Mouse (Mus musculus) limb, embryonic 11.5 days (tissue): ENCODE data around the gene Ptger1. TPM values are rescaled to one million over a fixed set of nuclear protein-coding genes. Genes with fewer than 3 reads are reported as not detected.

Experiments used
- ATAC-seq: fragments of 200-750 bp; cut with Nextera tagmentation; 2 replicates; pipeline ENCODE4 v1.8.0; 2017; ENCODE audit warnings: low read depth; ENCODE audit not compliant: insufficient number of reproducible peaks, low FRiP score, low TSS enrichment
- DNase-seq: peaks from one replicate; pipeline ENCODE4 v3.0.0-alpha.2; 2015; ENCODE audit warnings: low spot score
- H3K27ac ChIP-seq: fragments of 300-500 bp; sonication (generic); replicated peaks from 2 replicates; pipeline ENCODE4 v1.5.1; 2014; ENCODE audit warnings: low read depth, mild to moderate bottlenecking, low read length
- H3K27me3 ChIP-seq: fragments of 300-500 bp; sonication (generic); 2 replicates; pipeline ENCODE4 v1.6.1; 2014; ENCODE audit warnings: mild to moderate bottlenecking, low read length, mixed read lengths; ENCODE audit not compliant: control insufficient read depth, insufficient read depth
- H3K36me3 ChIP-seq: fragments of 300-500 bp; sonication (generic); 2 replicates; pipeline ENCODE4 v1.6.1; 2014; ENCODE audit warnings: mild to moderate bottlenecking, low read length, moderate library complexity, mixed read lengths; ENCODE audit not compliant: control insufficient read depth, insufficient read depth
- H3K4me1 ChIP-seq: fragments of 300-500 bp; sonication (generic); 2 replicates; pipeline ENCODE4 v1.6.1; 2014; ENCODE audit warnings: low read length, mixed read lengths; ENCODE audit not compliant: control insufficient read depth, insufficient read depth
- H3K4me2 ChIP-seq: fragments of 300-500 bp; sonication (generic); 2 replicates; pipeline ENCODE4 v1.6.1; 2014; ENCODE audit warnings: low read depth, mild to moderate bottlenecking, moderate library complexity; ENCODE audit not compliant: severe bottlenecking
- H3K4me3 ChIP-seq: fragments of 300-500 bp; sonication (generic); 2 replicates; pipeline ENCODE4 v1.5.1; 2014; ENCODE audit warnings: low read depth, low read length
- H3K9ac ChIP-seq: fragments of 300-500 bp; sonication (generic); 2 replicates; pipeline ENCODE4 v1.6.1; 2014; ENCODE audit warnings: mild to moderate bottlenecking, low read length
- H3K9me3 ChIP-seq: fragments of 300-500 bp; sonication (generic); 2 replicates; pipeline ENCODE4 v1.6.1; 2016; ENCODE audit warnings: low read length; ENCODE audit not compliant: control insufficient read depth
- WGBS: fragments of 180-500 bp; shearing (Covaris S2); extraction: QIAGEN DNeasy Blood & Tissue Kit; methylation state at CpG from one replicate; pipeline ENCODE4 v1.1.7; 2014; 5-methylcytosine and 5-hydroxymethylcytosine counted together
- polyA plus RNA-seq: library from polyadenylated mRNA; unstranded; fragments of >200 nt; fragmentation: Nextera tagmentation; extraction: Ambion mirVana; gene quantifications from 2 replicates; pipeline ENCODE4 v1.2.1, GENCODE M21; 2014

The Ptger1 gene
- polyA plus RNA-seq, 1 experiment from 2014 or later = 0.59 TPM

- 83% methylated on average over 13 of the region's 17 CpGs for WGBS
- no peak overlapping the region for H3K4me2 ChIP-seq
- H3K4me1 ChIP-seq = peaks cover 13% of the 10 kb centered on the region
- no peak overlapping the region for H3K9ac ChIP-seq
- no peak for DNase-seq
- no peaks in the 10 kb centered on the region for H3K27me3 ChIP-seq
- H3K27ac ChIP-seq = no peak overlapping the region
- H3K9me3 ChIP-seq = no peaks in the 10 kb centered on the region
- H3K4me3 ChIP-seq = no peak overlapping the region
- peaks cover 10% of the 10 kb centered on the region; the same call in 1 of the 2 replicates for H3K36me3 ChIP-seq
- ATAC-seq = no peak
These were observed 29.1 kb downstream of the Ptger1 start for GRCm38 (mm10) chr8:83695351-83696106.

GRCm38 (mm10) chr8:83697374-83698220 lies 31.1 kb downstream of the Ptger1 start:
- Histone ChIP-seq H3K27me3 (no peaks in the 10 kb centered on the region), H3K4me1 (peaks cover 13% of the 10 kb centered on the region), H3K9me3 (no peaks in the 10 kb centered on the region), H3K4me3 (peak overlapping the region; percentile 80), H3K4me2 (peak overlapping the region; percentile 85), H3K27ac (no peak overlapping the region), H3K36me3 (no peaks in the 10 kb centered on the region; the same call in 1 of the 2 replicates), H3K9ac (peak overlapping the region; percentile 88)
- WGBS = 46% methylated on average over 19 of the region's 19 CpGs
- DNase-seq = no peak
- ATAC-seq = no peak

DNA sequence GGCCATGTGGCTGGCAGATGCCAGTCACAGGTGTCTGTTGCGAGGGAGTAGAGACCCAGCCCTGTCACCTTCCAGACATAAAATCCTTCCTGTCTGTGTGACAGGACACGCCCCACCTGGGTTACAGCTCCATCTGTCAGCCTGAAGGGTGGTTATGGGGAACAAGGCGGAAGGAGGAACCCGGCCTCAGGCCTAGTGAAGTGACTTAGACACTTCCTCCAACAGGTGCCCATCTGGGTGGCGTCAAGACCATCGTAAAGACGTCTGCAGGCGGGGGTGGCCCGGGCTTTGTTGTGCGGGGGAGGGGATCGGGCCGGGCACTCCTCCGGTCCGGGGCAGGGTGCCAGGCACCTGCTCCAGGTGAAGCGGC lies 31.8 kb downstream of the Ptger1 start:
- no peaks in the 10 kb centered on the region for H3K36me3 ChIP-seq
- peak overlapping the region; percentile 88 for H3K9ac ChIP-seq
- DNase-seq (peak; percentile 49), ATAC-seq (0 out of 2 replicates have a peak, but pooled peaks have one; percentile 37)
- H3K27ac ChIP-seq = no peak overlapping the region
- peak overlapping the region; percentile 80 for H3K4me3 ChIP-seq
- H3K9me3 ChIP-seq = no peaks in the 10 kb centered on the region
- under 1% methylated on average over 15 of the region's 15 CpGs for WGBS
- H3K27me3 ChIP-seq = no peaks in the 10 kb centered on the region
- peaks cover 13% of the 10 kb centered on the region for H3K4me1 ChIP-seq
- H3K4me2 ChIP-seq = peak overlapping the region; percentile 85

GRCm38 (mm10) chr8:83698661-83699453 lies 32.4 kb downstream of the Ptger1 start, which contains the start of gene Pkn1:
Pkn1 (minus strand) TSS chr8:83699179.
- peaks cover 13% of the 10 kb centered on the region for H3K4me1 ChIP-seq
- no peaks in the 10 kb centered on the region for H3K9me3 ChIP-seq
- no peaks in the 10 kb centered on the region for H3K27me3 ChIP-seq
- H3K4me2 ChIP-seq = peak within 1 kb of the TSS; percentile 85
- ATAC-seq (peak; percentile 81), DNase-seq (peak; percentile 84)
- H3K36me3 ChIP-seq = no peaks in the 10 kb centered on the region
- under 1% methylated on average over 48 of the region's 85 CpGs for WGBS
- H3K9ac ChIP-seq = peak within 1 kb of the TSS; percentile 88
- H3K27ac ChIP-seq = peak within 1 kb of the TSS; percentile 70
- H3K4me3 ChIP-seq = peak within 1 kb of the TSS; percentile 80

DNA sequence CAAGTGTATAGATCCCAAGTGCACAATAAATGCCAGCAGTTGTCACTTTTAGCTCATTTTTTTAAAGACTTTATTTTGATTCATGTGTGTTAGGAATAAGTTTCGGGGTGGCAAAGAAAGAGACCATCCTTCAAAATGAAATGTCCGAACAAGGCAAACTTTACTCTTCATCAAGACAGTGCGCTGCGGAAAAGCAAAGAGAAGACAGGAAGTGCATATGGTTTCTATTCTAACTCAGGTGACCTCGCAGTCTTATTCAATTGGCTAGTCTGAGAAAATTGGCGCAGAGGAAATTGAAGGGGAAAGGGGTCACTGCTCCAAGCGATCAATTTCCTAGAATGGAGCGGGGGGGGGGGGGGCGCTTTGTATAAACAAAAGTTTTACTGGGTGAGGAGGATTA lies 33.1 kb downstream of the Ptger1 start:
- no peaks in the 10 kb centered on the region for H3K36me3 ChIP-seq
- H3K9me3 ChIP-seq = no peaks in the 10 kb centered on the region
- no peaks in the 10 kb centered on the region for H3K27me3 ChIP-seq
- H3K4me2 ChIP-seq = peak overlapping the region; percentile 85
- peaks cover 13% of the 10 kb centered on the region for H3K4me1 ChIP-seq
- DNase-seq = no peak
- H3K4me3 ChIP-seq = peak overlapping the region; percentile 80
- peak overlapping the region; percentile 70 for H3K27ac ChIP-seq
- peak overlapping the region; percentile 88; the same call in 1 of the 2 replicates for H3K9ac ChIP-seq
- 10% methylated on average over 9 of the region's 9 CpGs for WGBS
- no peak for ATAC-seq

GRCm38 (mm10) chr8:83700423-83701085 lies 34.1 kb downstream of the Ptger1 start:
- Histone ChIP-seq H3K9me3 (no peaks in the 10 kb centered on the region), H3K4me3 (no peak overlapping the region), H3K4me2 (no peak overlapping the region), H3K9ac (no peak overlapping the region), H3K27ac (no peak overlapping the region), H3K27me3 (no peaks in the 10 kb centered on the region), H3K36me3 (no peaks in the 10 kb centered on the region), H3K4me1 (peaks cover 13% of the 10 kb centered on the region)
- 83% methylated on average over 9 of the region's 9 CpGs for WGBS
- ATAC-seq (no peak), DNase-seq (no peak)

DNA sequence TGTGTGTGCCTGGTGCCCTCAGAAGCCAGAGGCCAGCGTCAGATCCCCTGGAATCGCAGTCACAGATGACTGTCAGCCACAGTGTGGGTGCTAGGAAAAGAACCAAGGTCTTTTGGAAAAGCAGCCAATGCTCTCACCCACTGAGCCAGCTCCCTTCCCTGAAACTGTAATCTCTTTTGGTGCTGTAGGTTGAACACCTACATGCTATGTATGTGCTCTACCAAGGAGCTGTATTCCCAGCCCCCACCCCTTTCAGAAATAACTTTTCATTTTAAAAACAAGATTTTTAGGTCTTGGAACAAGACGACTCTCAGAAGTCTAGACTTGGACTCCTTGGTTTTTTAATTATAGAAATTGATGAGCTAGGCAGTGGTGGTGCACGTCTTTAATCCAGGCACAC lies 36.9 kb downstream of the Ptger1 start:
- H3K36me3 ChIP-seq = no peaks in the 10 kb centered on the region
- H3K4me1 ChIP-seq = 0 out of 2 replicates have a peak, but pooled peaks cover 3% of the 10 kb centered on the region
- H3K9me3 ChIP-seq = no peaks in the 10 kb centered on the region
- no peak for ATAC-seq
- no peak overlapping the region for H3K27ac ChIP-seq
- DNase-seq = no peak
- 87% methylated on average over 4 of the region's 4 CpGs for WGBS
- no peak overlapping the region for H3K4me3 ChIP-seq
- H3K27me3 ChIP-seq = no peaks in the 10 kb centered on the region
- no peak overlapping the region for H3K9ac ChIP-seq
- no peak overlapping the region for H3K4me2 ChIP-seq
